Comparison of ENCODE assay signal across 14 mouse cellular contexts in genomic region chr16:9972705-9973104, GRCm38 (mm10). TPM values are rescaled to one million over a fixed set of nuclear protein-coding genes. Genes with fewer than 3 reads are reported as not detected.
"Had no signal": no experiment of that assay in that cellular context is flagged by ENCODE, and none has a peak within 500 bp of the region (broad histone marks: within the 10 kb centered on the region; RNA-seq: fewer than 3 reads in every experiment).

No protein-coding gene starts in this region.

- H3K4me3 ChIP-seq: intestine, embryonic 15.5 days; kidney, embryonic 15.5 days; limb, embryonic 10.5 days; liver, embryonic 15.5 days; myocyte; neural tube, embryonic 15.5 days had no signal

- H3K27ac ChIP-seq: intestine, embryonic 15.5 days; kidney, embryonic 15.5 days; limb, embryonic 10.5 days; liver, embryonic 15.5 days; neural tube, embryonic 15.5 days; stomach, postnatal 0 days had no signal

- DNase-seq: kidney, adult 2 months; kidney, postnatal 14 days; lung, adult 2 months; lung, postnatal 36 days; midbrain, embryonic 14.5 days; thymus, postnatal 4 days had no signal

RNA-seq across cellular contexts. Expression of gene Grin2a, which starts 22.7 kb away (rescaled TPM):
- total RNA-seq: megakaryocyte progenitor cell, adult 5-6 weeks had no signal
